Mouse (Mus musculus) E14TG2a.4 (cell line): Measurements from ENCODE around the gene Ptch2.

Experiments used
- H3K27me3 ChIP-seq: 2 replicates; pipeline ENCODE4 v1.6.1; 2014; ENCODE audit warnings: low read length, control low read depth; ENCODE audit not compliant: insufficient read depth
- H3K36me3 ChIP-seq: 2 replicates; pipeline ENCODE4 v1.6.1; 2014; ENCODE audit warnings: low read length, control low read depth; ENCODE audit not compliant: insufficient read depth
- H3K4me1 ChIP-seq: replicated peaks from 2 replicates; pipeline ENCODE4 v1.6.1; 2014; ENCODE audit warnings: low read depth, low read length, control low read depth
- H3K4me3 ChIP-seq: replicated peaks from 2 replicates; pipeline ENCODE4 v1.5.1; 2014; ENCODE audit warnings: mild to moderate bottlenecking, low read length
- H3K9me3 ChIP-seq: 2 replicates; pipeline ENCODE4 v1.6.1; 2014; ENCODE audit warnings: low read length, control low read depth
- CTCF ChIP-seq: conservative IDR thresholded peaks from 2 replicates; pipeline ENCODE4 v1.5.1; 2014; ENCODE audit warnings: low read length
- NANOG ChIP-seq: IDR thresholded peaks from 2 replicates; pipeline ENCODE4 v1.6.1; 2014; ENCODE audit warnings: borderline replicate concordance, low read length, mixed read lengths
- POU5F1 ChIP-seq: IDR thresholded peaks from 2 replicates; pipeline ENCODE4 v1.6.1; 2014; ENCODE audit warnings: low read length, borderline replicate concordance

The Ptch2 gene

GRCm38 (mm10) chr4:117095551-117096452, at the start of gene Ptch2:
Gene Ptch2 (plus strand): TSS chr4:117096075.
- H3K9me3 ChIP-seq: no peaks in the 10 kb centered on the region
- H3K36me3 ChIP-seq: peaks cover 32% of the 10 kb centered on the region
- peak within 1 kb of the TSS; percentile 92 for H3K4me3 ChIP-seq
- H3K27me3 ChIP-seq: no peaks in the 10 kb centered on the region
- no peak for TF ChIP-seq NANOG
- TF ChIP-seq POU5F1: no peak
- no peak for TF ChIP-seq CTCF
- peaks cover 62% of the 10 kb centered on the region for H3K4me1 ChIP-seq

- no peaks in the 10 kb centered on the region for H3K27me3 ChIP-seq
- no peaks in the 10 kb centered on the region for H3K9me3 ChIP-seq
- peaks cover 72% of the 10 kb centered on the region for H3K36me3 ChIP-seq
- peaks cover 6% of the 10 kb centered on the region for H3K4me1 ChIP-seq
- H3K4me3 ChIP-seq: no peak overlapping the region
- TF ChIP-seq CTCF: no peak
- no peak for TF ChIP-seq POU5F1
- TF ChIP-seq NANOG: no peak
Measured at GRCm38 (mm10) chr4:117048836-117049235, 47.0 kb upstream of the Ptch2 start.

- Histone ChIP-seq H3K4me3 (no peak overlapping the region), H3K4me1 (peaks cover 13% of the 10 kb centered on the region), H3K9me3 (no peaks in the 10 kb centered on the region), H3K36me3 (peaks cover 72% of the 10 kb centered on the region), H3K27me3 (no peaks in the 10 kb centered on the region)
- TF ChIP-seq CTCF (no peak), POU5F1 (no peak), NANOG (no peak)
Measured at GRCm38 (mm10) chr4:117049485-117049884, 46.4 kb upstream of the Ptch2 start.

- Histone ChIP-seq H3K9me3 (no peaks in the 10 kb centered on the region), H3K27me3 (no peaks in the 10 kb centered on the region), H3K36me3 (peaks cover 54% of the 10 kb centered on the region), H3K4me1 (peaks cover 43% of the 10 kb centered on the region), H3K4me3 (no peak overlapping the region)
- TF ChIP-seq NANOG: no peak
- TF ChIP-seq POU5F1: no peak
- no peak for TF ChIP-seq CTCF
Measured at GRCm38 (mm10) chr4:117052626-117053025, 43.2 kb upstream of the Ptch2 start.

GRCm38 (mm10) chr4:117053956-117054355, 41.9 kb upstream of the Ptch2 start:
- no peaks in the 10 kb centered on the region for H3K27me3 ChIP-seq
- H3K36me3 ChIP-seq: peaks cover 51% of the 10 kb centered on the region
- no peaks in the 10 kb centered on the region for H3K9me3 ChIP-seq
- no peak overlapping the region for H3K4me3 ChIP-seq
- peaks cover 53% of the 10 kb centered on the region for H3K4me1 ChIP-seq
- no peak for TF ChIP-seq CTCF
- TF ChIP-seq NANOG: no peak
- no peak for TF ChIP-seq POU5F1

- Histone ChIP-seq H3K4me3 (0 out of 2 replicates have a peak overlapping the region, but pooled peaks have one; percentile 5), H3K9me3 (no peaks in the 10 kb centered on the region), H3K36me3 (peaks cover 57% of the 10 kb centered on the region), H3K4me1 (peaks cover 53% of the 10 kb centered on the region), H3K27me3 (no peaks in the 10 kb centered on the region)
- TF ChIP-seq CTCF: no peak
- no peak for TF ChIP-seq NANOG
- no peak for TF ChIP-seq POU5F1
Measured at GRCm38 (mm10) chr4:117056102-117056501, 39.8 kb upstream of the Ptch2 start.

- Histone ChIP-seq H3K36me3 (peaks cover 58% of the 10 kb centered on the region), H3K4me1 (peaks cover 57% of the 10 kb centered on the region), H3K9me3 (no peaks in the 10 kb centered on the region), H3K27me3 (no peaks in the 10 kb centered on the region), H3K4me3 (0 out of 2 replicates have a peak overlapping the region, but pooled peaks have one; percentile 5)
- no peak for TF ChIP-seq POU5F1
- no peak for TF ChIP-seq CTCF
- TF ChIP-seq NANOG: peak; percentile 88
Measured at GRCm38 (mm10) chr4:117056514-117056913, 39.4 kb upstream of the Ptch2 start.

GRCm38 (mm10) chr4:117058512-117058911, 37.4 kb upstream of the Ptch2 start:
- no peaks in the 10 kb centered on the region for H3K27me3 ChIP-seq
- H3K4me1 ChIP-seq: peaks cover 71% of the 10 kb centered on the region
- no peak overlapping the region for H3K4me3 ChIP-seq
- TF ChIP-seq NANOG: no peak
- no peak for TF ChIP-seq CTCF
- TF ChIP-seq POU5F1: no peak
- H3K36me3 ChIP-seq: peaks cover 64% of the 10 kb centered on the region
- no peaks in the 10 kb centered on the region for H3K9me3 ChIP-seq
